Mouse (Mus musculus): ENCODE data around the gene Gm45808. TPM values are rescaled to one million over a fixed set of nuclear protein-coding genes. Genes with fewer than 3 reads are reported as not detected.

Gm45808 gene
- polyA plus RNA-seq, 1 experiment from 2014 or later = not detected

DNA sequence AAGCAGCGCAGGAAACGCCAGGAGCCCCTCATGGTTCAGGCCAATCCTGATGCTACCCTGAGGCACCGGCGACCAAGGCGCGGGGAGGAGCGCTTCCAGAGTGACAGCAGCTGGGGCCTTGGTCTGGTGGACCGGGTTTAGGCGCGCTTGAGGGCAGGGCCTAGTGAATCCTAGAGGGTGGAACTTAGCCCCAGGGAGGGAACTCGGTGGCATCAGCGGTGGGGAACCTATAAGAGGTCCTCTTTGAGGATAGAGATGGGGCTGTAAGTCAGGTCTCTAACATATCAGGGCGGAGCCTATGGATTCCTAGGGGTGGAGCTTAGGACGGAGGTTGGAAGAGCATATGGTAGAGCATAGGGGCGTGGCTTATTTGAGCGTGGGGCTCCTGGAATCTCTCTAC lies 28.8 kb upstream of the Gm45808 start:
- H3K4me1 ChIP-seq (ENCODE audit: control insufficient read depth, insufficient read depth, low read length) = peaks cover 4% of the 10 kb centered on the region; the same call in 1 of the 2 replicates
- no peaks in the 10 kb centered on the region for H3K36me3 ChIP-seq (ENCODE audit: control insufficient read depth, insufficient read depth, low read length)
- H3K27ac ChIP-seq (ENCODE audit: low read depth, low read length) = peak overlapping the region; percentile 63
- no peaks in the 10 kb centered on the region for H3K9me3 ChIP-seq (replicated peaks; ENCODE audit: control insufficient read depth, low read length)
- H3K27me3 ChIP-seq (ENCODE audit: control insufficient read depth, insufficient read depth, low read length) = no peaks in the 10 kb centered on the region
- peak overlapping the region; percentile 52 for H3K4me2 ChIP-seq
- ATAC-seq (replicated peaks; ENCODE audit: insufficient number of reproducible peaks, low FRiP score, low TSS enrichment) = peak; percentile 73
- WGBS (ENCODE audit: insufficient replicate concordance) = 15% methylated on average over 16 of the region's 16 CpGs
- no peak overlapping the region for H3K4me3 ChIP-seq (ENCODE audit: low read depth, low read length)
- peak overlapping the region; percentile 43; the same call in 1 of the 2 replicates for H3K9ac ChIP-seq (ENCODE audit: low read depth, low read length)

DNA sequence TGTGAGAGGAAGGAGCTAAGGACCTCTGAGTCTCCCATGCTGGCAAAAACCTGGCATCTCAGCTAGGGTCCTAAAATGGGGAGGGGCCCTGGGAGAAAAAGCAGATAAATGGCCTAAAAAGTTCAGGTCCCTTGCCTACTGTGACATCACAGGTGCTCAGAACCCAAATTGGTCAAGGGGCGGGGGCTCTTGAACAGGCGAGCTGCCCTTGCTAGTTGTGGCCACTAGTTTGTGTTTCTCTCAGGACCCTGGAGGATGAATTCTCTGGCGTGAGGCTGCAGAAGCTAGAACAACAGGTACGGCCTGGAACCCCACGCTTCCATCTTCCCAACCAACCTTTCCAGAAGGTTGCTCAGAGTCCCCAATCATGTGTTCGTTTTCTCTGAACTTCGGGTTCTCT lies 27.8 kb upstream of the Gm45808 start:
- no peaks in the 10 kb centered on the region for H3K9me3 ChIP-seq (replicated peaks; ENCODE audit: control insufficient read depth, low read length)
- no peak overlapping the region for H3K4me2 ChIP-seq
- peaks cover 7% of the 10 kb centered on the region for H3K4me1 ChIP-seq (ENCODE audit: control insufficient read depth, insufficient read depth, low read length)
- ATAC-seq (replicated peaks; ENCODE audit: insufficient number of reproducible peaks, low FRiP score, low TSS enrichment) = no peak
- H3K36me3 ChIP-seq (ENCODE audit: control insufficient read depth, insufficient read depth, low read length) = no peaks in the 10 kb centered on the region
- H3K27me3 ChIP-seq (ENCODE audit: control insufficient read depth, insufficient read depth, low read length) = no peaks in the 10 kb centered on the region
- no peak overlapping the region for H3K9ac ChIP-seq (ENCODE audit: low read depth, low read length)
- H3K27ac ChIP-seq (ENCODE audit: low read depth, low read length) = no peak overlapping the region
- no peak overlapping the region for H3K4me3 ChIP-seq (ENCODE audit: low read depth, low read length)
- WGBS (ENCODE audit: insufficient replicate concordance) = 79% methylated on average over 7 of the region's 7 CpGs

DNA sequence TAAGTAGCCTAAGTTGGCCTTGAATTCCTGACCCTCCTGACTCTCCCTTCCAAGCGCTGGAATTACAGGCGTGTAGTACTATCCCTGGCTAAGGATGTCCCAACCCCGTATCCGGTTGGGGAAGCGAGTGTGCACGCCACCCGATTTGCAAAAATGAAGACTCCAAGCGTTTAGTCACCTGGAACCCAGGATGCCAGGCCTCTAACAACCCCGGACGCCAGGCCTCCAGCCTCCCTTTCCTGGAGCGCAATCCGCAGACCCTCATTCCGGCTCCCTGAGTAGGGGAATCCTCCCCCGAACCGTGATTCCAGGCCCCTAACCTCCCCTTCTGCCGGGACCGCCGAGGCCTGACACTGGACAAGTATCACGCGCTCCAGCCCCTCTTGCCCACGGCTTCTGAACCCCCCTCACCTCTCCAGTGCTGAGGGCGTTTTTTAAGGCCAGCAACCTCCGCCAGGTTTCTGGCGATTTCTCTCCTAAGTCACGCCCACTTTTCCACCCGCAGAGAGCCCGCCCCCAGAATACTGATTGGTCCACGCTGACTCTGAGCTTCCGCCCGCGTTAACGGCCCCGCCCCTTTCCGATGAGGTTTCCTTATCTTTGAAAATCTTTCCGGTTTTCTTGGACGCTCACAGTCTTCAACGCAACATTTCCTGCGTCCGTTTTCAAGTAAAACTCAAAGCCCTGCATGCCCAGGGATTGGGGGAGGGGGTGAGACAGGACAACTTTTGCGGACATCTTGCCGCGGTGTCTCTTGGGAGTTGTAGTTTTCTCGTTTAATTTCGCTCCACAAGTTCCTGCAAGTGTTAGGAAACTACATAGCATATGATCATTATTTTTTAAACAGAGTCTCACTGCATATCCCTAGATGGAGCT lies 23.5 kb upstream of the Gm45808 start, which contains the start of gene Nucb1:
Gene Nucb1 (minus strand): TSS at position 495 of the 876 bp plus-strand sequence.
- H3K36me3 ChIP-seq (ENCODE audit: control insufficient read depth, insufficient read depth, low read length) = peaks cover 9% of the 10 kb centered on the region; the same call in 1 of the 2 replicates

DNA sequence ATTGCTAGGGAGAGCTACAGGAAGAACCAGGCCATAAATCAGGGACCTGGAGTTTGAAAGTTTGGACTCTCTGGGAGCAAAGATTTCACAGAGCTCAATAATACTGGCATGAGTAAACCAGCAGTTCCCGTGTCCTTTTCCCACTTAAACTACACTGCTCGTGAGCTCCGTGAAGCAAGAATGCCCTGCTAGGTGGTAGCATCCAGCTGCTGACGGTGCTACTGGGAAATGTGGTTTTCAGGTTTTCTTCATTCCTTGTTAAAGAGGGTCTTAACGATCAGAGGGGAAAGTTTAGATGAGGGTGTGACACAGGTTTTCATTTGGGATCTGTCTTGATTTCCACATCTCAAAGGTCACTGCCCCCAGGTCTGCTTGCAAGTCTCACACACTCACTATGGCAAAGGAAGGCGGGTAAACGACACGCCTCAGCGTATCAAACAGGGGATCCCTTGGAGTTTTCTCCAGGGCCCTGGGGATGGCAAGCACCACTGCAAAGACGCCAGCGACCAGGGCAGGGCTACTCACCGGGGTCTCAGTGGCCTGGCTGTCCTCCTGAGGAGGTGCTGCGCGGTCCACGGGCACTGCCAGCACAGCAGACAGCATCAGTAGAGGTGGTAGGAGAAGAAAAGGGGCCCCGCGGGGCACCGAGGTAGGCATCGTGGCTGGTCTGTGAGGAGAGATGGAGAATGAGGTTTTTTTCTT lies 22.7 kb upstream of the Gm45808 start:
- peak overlapping the region; percentile 75 for H3K9ac ChIP-seq (ENCODE audit: low read depth, low read length)
- 33% methylated on average over 19 of the region's 19 CpGs for WGBS (ENCODE audit: insufficient replicate concordance)

More for the DNA sequence above, 23.5 kb upstream of the Gm45808 start, which contains the start of gene Nucb1:
- H3K27ac ChIP-seq (ENCODE audit: low read depth, low read length) = peak within 1 kb of the TSS; percentile 89
- H3K4me1 ChIP-seq (ENCODE audit: control insufficient read depth, insufficient read depth, low read length) = peaks cover 17% of the 10 kb centered on the region
- H3K9me3 ChIP-seq (replicated peaks; ENCODE audit: control insufficient read depth, low read length) = no peaks in the 10 kb centered on the region
- ATAC-seq (replicated peaks; ENCODE audit: insufficient number of reproducible peaks, low FRiP score, low TSS enrichment) = peak; percentile 80
- H3K4me2 ChIP-seq = peak within 1 kb of the TSS; percentile 87
- 1% methylated on average over 44 of the region's 44 CpGs for WGBS (ENCODE audit: insufficient replicate concordance)
- peak within 1 kb of the TSS; percentile 75 for H3K9ac ChIP-seq (ENCODE audit: low read depth, low read length)
- H3K27me3 ChIP-seq (ENCODE audit: control insufficient read depth, insufficient read depth, low read length) = no peaks in the 10 kb centered on the region
- H3K4me3 ChIP-seq (ENCODE audit: low read depth, low read length) = peak within 1 kb of the TSS; percentile 56

DNA sequence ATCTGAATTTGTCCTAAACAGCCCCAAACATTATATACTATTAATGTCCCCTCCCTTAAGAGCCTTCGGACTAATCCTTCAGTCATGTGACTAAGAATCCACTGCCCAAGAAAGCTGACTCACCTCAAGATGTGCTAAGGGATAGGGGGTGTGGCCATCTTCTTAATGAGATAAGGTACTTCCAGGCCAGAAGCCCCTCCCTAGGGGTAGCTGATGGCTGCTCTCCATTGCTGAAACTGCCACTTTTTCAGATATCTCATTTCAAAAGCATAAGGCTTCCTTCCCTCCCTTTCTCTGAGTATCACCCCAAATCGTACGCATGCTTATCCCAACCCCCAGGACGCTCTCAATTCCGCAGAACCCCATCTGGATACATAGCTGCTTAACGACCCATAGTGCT lies 21.9 kb upstream of the Gm45808 start:
- Histone ChIP-seq H3K4me1 (ENCODE audit: control insufficient read depth, insufficient read depth, low read length) (peaks cover 17% of the 10 kb centered on the region), H3K9me3 (replicated peaks; ENCODE audit: control insufficient read depth, low read length) (no peaks in the 10 kb centered on the region), H3K9ac (ENCODE audit: low read depth, low read length) (peak overlapping the region; percentile 52), H3K36me3 (ENCODE audit: control insufficient read depth, insufficient read depth, low read length) (peaks cover 11% of the 10 kb centered on the region; the same call in 1 of the 2 replicates), H3K27me3 (ENCODE audit: control insufficient read depth, insufficient read depth, low read length) (no peaks in the 10 kb centered on the region), H3K27ac (ENCODE audit: low read depth, low read length) (no peak overlapping the region), H3K4me3 (ENCODE audit: low read depth, low read length) (peak overlapping the region; percentile 56; the same call in 1 of the 2 replicates), H3K4me2 (peak overlapping the region; percentile 87)
- WGBS (ENCODE audit: insufficient replicate concordance) = 70% methylated on average over 6 of the region's 6 CpGs
- peak; percentile 65; the same call in 1 of the 2 replicates for ATAC-seq (replicated peaks; ENCODE audit: insufficient number of reproducible peaks, low FRiP score, low TSS enrichment)

More for the DNA sequence above, 22.7 kb upstream of the Gm45808 start:
- H3K27me3 ChIP-seq (ENCODE audit: control insufficient read depth, insufficient read depth, low read length) = no peaks in the 10 kb centered on the region
- H3K27ac ChIP-seq (ENCODE audit: low read depth, low read length) = peak overlapping the region; percentile 89; the same call in 1 of the 2 replicates
- ATAC-seq (replicated peaks; ENCODE audit: insufficient number of reproducible peaks, low FRiP score, low TSS enrichment) = no peak; the same call in 1 of the 2 replicates
- peaks cover 11% of the 10 kb centered on the region; the same call in 1 of the 2 replicates for H3K36me3 ChIP-seq (ENCODE audit: control insufficient read depth, insufficient read depth, low read length)
- no peaks in the 10 kb centered on the region for H3K9me3 ChIP-seq (replicated peaks; ENCODE audit: control insufficient read depth, low read length)
- H3K4me1 ChIP-seq (ENCODE audit: control insufficient read depth, insufficient read depth, low read length) = peaks cover 17% of the 10 kb centered on the region
- peak overlapping the region; percentile 87 for H3K4me2 ChIP-seq
- peak overlapping the region; percentile 56 for H3K4me3 ChIP-seq (ENCODE audit: low read depth, low read length)

DNA sequence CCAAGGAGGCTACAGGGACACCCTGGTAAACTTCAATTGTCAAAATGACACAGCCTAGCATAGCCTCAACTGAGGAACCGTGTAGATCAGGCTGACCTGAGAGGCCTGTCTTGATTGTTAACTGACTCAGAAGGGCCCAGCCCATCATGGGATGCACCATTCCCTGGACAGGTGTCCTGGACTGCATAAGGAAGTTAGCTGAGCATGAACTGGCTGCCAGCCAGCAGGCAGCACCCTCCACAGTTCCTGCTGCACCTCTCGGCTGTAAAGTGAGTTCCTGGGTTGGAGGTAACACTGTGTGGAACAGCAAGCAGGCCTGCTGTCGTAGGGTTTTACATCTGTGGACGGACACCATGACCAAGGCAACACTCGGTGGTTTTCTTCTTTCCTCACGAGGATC lies 21.0 kb upstream of the Gm45808 start:
- no peak for ATAC-seq (replicated peaks; ENCODE audit: insufficient number of reproducible peaks, low FRiP score, low TSS enrichment)
- H3K27me3 ChIP-seq (ENCODE audit: control insufficient read depth, insufficient read depth, low read length) = no peaks in the 10 kb centered on the region
- peaks cover 11% of the 10 kb centered on the region; the same call in 1 of the 2 replicates for H3K36me3 ChIP-seq (ENCODE audit: control insufficient read depth, insufficient read depth, low read length)
- no peak overlapping the region for H3K4me2 ChIP-seq
- H3K4me1 ChIP-seq (ENCODE audit: control insufficient read depth, insufficient read depth, low read length) = peaks cover 17% of the 10 kb centered on the region
- H3K9ac ChIP-seq (ENCODE audit: low read depth, low read length) = no peak overlapping the region
- H3K27ac ChIP-seq (ENCODE audit: low read depth, low read length) = no peak overlapping the region
- no peaks in the 10 kb centered on the region for H3K9me3 ChIP-seq (replicated peaks; ENCODE audit: control insufficient read depth, low read length)
- no peak overlapping the region for H3K4me3 ChIP-seq (ENCODE audit: low read depth, low read length)
- WGBS (ENCODE audit: insufficient replicate concordance) = 84% methylated on average over 6 of the region's 6 CpGs

DNA sequence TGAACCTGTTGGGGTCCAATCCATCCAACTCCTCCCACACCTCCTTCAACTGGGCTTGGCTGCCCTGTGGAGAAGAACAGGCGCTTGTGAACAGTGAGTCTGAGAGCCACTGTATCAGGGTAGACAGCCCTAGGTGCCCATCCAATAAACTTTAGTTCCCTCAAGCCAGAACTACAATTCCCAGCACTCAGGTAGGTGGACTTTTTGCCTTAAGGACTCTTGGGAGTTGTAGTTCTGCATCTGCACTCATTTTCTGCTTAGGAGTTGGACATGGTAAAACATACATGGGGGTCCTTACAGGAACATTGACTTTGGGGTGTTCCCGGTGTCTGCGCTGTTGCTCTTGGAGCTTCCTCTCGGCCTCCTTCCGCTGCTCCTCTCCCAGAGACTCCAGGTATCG lies 11.8 kb upstream of the Gm45808 start:
- no peak overlapping the region for H3K4me3 ChIP-seq (ENCODE audit: low read depth, low read length)
- WGBS (ENCODE audit: insufficient replicate concordance) = 94% methylated on average over 6 of the region's 6 CpGs
- H3K27me3 ChIP-seq (ENCODE audit: control insufficient read depth, insufficient read depth, low read length) = no peaks in the 10 kb centered on the region
- H3K36me3 ChIP-seq (ENCODE audit: control insufficient read depth, insufficient read depth, low read length) = peaks cover 38% of the 10 kb centered on the region
- ATAC-seq (replicated peaks; ENCODE audit: insufficient number of reproducible peaks, low FRiP score, low TSS enrichment) = no peak
- no peak overlapping the region for H3K9ac ChIP-seq (ENCODE audit: low read depth, low read length)
- no peak overlapping the region for H3K4me2 ChIP-seq
- peaks cover 3% of the 10 kb centered on the region; the same call in 1 of the 2 replicates for H3K4me1 ChIP-seq (ENCODE audit: control insufficient read depth, insufficient read depth, low read length)
- no peaks in the 10 kb centered on the region for H3K9me3 ChIP-seq (replicated peaks; ENCODE audit: control insufficient read depth, low read length)
- H3K27ac ChIP-seq (ENCODE audit: low read depth, low read length) = no peak overlapping the region

DNA sequence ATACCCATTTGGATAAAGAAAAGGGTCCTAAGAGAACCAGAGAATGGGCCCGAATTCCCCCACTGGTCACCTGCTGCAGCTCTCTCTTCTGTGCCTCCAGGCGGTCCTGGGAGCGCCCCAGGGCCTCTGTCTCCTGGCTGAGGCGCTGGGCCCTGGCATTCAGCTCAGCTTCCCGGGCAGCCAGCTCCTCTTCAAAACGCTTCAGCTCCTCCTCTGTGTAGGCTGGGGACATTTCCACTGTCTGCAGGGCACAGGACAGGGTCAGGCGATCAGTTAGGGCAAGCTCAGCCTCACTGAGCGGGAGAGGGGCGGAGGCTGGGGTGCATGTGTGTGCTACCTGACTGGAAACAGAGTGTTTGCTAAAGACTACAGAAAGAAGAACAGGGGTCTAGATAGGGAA lies 7.9 kb upstream of the Gm45808 start:
- 83% methylated on average over 9 of the region's 9 CpGs for WGBS (ENCODE audit: insufficient replicate concordance)
- Histone ChIP-seq H3K27me3 (ENCODE audit: control insufficient read depth, insufficient read depth, low read length) (no peaks in the 10 kb centered on the region), H3K9ac (ENCODE audit: low read depth, low read length) (no peak overlapping the region), H3K4me2 (no peak overlapping the region), H3K27ac (ENCODE audit: low read depth, low read length) (no peak overlapping the region), H3K4me1 (ENCODE audit: control insufficient read depth, insufficient read depth, low read length) (peaks cover under 1% of the 10 kb centered on the region; the same call in 1 of the 2 replicates), H3K36me3 (ENCODE audit: control insufficient read depth, insufficient read depth, low read length) (peaks cover 42% of the 10 kb centered on the region), H3K9me3 (replicated peaks; ENCODE audit: control insufficient read depth, low read length) (no peaks in the 10 kb centered on the region), H3K4me3 (ENCODE audit: low read depth, low read length) (no peak overlapping the region)
- ATAC-seq (replicated peaks; ENCODE audit: insufficient number of reproducible peaks, low FRiP score, low TSS enrichment) = no peak

All from heart, embryonic 11.5 days (tissue).